Mouse (Mus musculus): ENCODE measurements at regions not wholly inside any gene's neighbourhood (a gene's known extent, or its start where the extent isn't known, plus 50 kb on each side); places are given as distances from the start of the nearest gene placed in this dataset.
A peak's percentile ranks its signal among the peaks of the same experiment; 100 is the strongest.
"Not testable (repeated sequence)": the region's sequence is repeated elsewhere in the genome, so short reads cannot be mapped to it uniquely, and the experiment has no call there.

DNA sequence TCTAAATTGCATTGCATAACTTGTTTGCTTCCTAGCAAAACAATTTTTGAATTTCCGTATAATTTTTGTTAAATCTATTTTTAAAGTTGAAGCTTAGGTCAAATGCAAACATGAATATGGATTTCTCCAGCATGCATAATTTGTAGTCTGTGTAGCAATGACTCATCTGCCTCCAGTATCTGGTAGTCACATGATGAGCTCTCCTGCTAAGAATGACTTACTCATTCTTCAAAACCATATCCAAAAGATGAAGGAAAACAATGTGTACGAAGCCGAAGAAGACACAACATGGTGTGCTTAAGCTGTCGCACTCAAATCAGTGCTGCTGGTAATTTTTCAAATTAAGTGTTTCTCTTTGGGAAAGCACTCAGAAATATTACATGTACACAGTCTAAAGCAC lies 1453.2 kb upstream of the Gje1 start:
- peak; percentile 8 for DNase-seq (ENCODE audit: low read depth)
- no peak for TF ChIP-seq CTCF (IDR thresholded peaks at IDR 0.05; ENCODE audit: borderline replicate concordance, extremely low read depth, insufficient read depth, insufficient read length)
- no peak for TF ChIP-seq POLR2A (IDR thresholded peaks at IDR 0.05; ENCODE audit: borderline replicate concordance, extremely low read depth, insufficient read depth, insufficient read length, poor library complexity, severe bottlenecking)

DNA sequence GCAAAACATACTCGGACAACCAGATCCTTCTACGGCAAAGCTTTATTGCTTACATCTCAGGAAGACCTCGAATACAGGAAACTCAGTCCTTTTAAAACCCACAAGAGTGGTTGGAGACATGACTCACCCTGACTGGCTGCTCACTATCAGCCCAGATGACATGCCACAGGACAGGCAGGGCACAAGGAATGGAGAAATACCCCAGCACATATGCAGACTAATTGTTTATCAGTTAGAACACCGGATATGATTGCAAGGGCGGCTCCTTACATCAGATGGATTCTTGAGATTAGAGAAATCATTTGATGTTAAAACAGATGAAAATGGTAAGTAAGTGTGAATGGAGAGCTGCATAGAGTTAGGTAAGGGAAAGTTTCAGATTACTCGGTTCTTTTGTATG lies 1441.5 kb upstream of the Gje1 start:
- not testable (repeated sequence) for DNase-seq (ENCODE audit: low read depth)

DNA sequence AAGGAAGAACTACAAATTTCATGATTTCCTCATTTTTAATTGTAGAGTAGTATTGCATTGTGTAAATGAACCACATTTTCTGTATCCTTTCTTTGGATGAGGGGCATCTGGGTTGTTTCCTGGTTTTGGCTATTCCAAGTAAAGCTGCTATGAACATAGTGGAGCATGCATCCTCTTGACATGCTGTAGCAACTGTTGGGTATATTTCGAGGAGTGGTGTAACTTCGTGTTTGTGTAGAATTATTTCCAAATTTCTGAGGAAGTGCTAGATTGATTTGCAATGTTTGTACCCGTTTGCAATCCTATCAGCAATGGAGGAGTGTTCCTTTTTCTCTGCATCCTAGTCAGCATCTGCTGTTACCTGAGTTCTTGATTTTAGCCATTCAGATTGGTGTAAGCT lies 1440.4 kb upstream of the Gje1 start:
- TF ChIP-seq POLR2A (IDR thresholded peaks at IDR 0.05; ENCODE audit: borderline replicate concordance, extremely low read depth, insufficient read depth, insufficient read length, poor library complexity, severe bottlenecking) (no peak), CTCF (IDR thresholded peaks at IDR 0.05; ENCODE audit: borderline replicate concordance, extremely low read depth, insufficient read depth, insufficient read length) (no peak)
- DNase-seq (ENCODE audit: low read depth), result no peak

DNA sequence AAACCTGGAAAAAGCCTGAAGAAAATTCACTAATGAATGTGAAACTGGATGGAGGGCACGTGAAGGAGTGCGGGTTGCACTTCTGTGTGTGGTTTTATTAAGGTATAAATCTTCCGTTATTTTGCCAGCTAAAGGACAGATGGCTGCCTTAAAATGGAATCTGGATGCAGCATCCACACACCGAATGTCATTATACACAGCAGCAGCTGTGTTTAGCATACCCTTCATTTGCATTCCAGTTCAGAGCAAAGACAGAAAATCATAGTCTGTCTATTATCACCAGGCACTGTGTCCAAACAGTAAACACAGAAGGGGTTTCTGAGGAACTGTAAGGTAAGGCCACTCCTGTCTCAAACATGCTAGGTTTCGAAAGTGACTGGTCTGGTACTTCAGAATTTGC lies 1438.9 kb upstream of the Gje1 start:
- no peak for TF ChIP-seq CTCF (IDR thresholded peaks at IDR 0.05; ENCODE audit: borderline replicate concordance, extremely low read depth, insufficient read depth, insufficient read length)
- no peak for TF ChIP-seq POLR2A (IDR thresholded peaks at IDR 0.05; ENCODE audit: borderline replicate concordance, extremely low read depth, insufficient read depth, insufficient read length, poor library complexity, severe bottlenecking)
- DNase-seq (ENCODE audit: low read depth), result peak; percentile 72

DNA sequence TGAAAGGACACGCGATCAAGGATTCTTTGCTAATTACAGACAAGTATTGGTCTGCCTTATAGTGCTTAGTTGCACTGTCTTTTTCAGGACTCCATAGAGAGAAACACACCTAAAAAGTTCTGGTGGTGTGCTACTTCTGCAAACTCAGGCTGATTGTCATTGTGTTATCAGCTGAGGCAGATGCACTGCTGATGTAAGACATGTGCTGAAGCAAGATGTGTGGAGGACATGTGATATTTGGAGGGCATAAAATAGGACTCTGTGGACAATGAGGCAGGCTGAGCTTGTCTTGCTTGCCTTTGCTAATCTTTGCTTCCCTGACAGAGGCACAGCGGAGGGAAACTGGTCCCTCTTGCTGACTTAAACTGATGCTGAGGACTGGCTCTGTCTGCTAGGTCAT lies 1431.0 kb upstream of the Gje1 start:
- TF ChIP-seq POLR2A (IDR thresholded peaks at IDR 0.05; ENCODE audit: borderline replicate concordance, extremely low read depth, insufficient read depth, insufficient read length, poor library complexity, severe bottlenecking) (no peak), CTCF (IDR thresholded peaks at IDR 0.05; ENCODE audit: borderline replicate concordance, extremely low read depth, insufficient read depth, insufficient read length) (no peak)
- DNase-seq (ENCODE audit: low read depth), result no peak

DNA sequence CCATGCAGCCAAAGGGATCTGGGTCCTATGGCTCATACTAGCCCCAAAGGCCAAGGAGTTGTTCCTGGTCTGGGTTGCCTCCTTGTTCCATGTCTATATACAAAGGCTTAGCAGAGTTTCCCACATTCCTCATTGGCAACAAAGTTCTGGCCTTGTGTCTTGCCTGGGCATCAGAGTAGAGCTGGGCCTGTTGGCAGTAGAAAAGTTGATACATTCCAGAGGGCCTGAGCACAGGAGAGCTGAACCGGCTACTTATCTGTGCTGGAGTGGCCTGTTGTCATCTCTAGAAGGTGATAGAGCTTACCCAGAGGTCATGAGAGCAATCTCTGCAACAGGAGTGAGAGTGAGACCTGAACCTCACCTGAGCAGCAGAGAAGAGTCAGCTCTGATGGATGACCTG lies 1427.4 kb upstream of the Gje1 start:
- no peak for DNase-seq (ENCODE audit: low read depth)
- TF ChIP-seq POLR2A (IDR thresholded peaks at IDR 0.05; ENCODE audit: borderline replicate concordance, extremely low read depth, insufficient read depth, insufficient read length, poor library complexity, severe bottlenecking), result no peak
- TF ChIP-seq CTCF (IDR thresholded peaks at IDR 0.05; ENCODE audit: borderline replicate concordance, extremely low read depth, insufficient read depth, insufficient read length), result no peak

DNA sequence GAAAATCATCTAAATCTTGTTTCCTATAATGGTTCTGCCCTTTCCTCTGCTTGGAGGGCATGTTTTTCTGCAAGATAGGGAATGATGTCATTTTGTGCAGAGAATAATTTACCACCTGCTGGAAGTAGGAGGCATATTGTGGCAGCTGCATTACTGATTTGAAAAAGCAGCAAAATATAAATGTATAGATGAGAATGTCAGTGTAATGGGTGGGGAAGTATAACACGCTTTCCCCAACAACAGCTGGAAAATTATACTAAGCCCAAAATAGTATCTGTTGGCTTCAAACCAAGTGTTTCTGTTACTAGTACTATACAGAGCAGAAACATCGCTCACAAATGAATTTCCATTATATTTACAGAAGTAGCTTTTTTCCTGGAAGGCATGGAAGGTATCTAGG lies 1405.9 kb upstream of the Gje1 start:
- DNase-seq (ENCODE audit: low read depth), result peak; percentile 73

DNA sequence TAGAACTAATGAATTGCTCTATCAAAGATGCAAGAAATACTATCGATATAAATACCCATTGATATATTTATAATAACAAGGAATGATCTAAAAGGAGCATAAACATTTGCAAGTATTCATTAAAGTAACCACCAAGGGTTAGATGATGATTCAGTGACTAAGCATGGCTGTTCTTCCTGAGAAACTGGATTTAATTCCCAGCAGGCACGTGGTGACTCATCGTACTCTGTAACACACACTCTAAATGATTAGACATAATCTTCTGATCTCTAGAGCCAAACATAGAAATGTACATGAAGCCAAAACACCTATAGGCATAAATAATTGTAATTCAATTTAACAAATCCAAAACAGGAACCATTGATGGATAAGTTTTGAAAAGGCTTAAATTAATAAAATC lies 1370.2 kb upstream of the Gje1 start:
- TF ChIP-seq POLR2A (IDR thresholded peaks at IDR 0.05; ENCODE audit: borderline replicate concordance, extremely low read depth, insufficient read depth, insufficient read length, poor library complexity, severe bottlenecking) (no peak), CTCF (IDR thresholded peaks at IDR 0.05; ENCODE audit: borderline replicate concordance, extremely low read depth, insufficient read depth, insufficient read length) (no peak)
- no peak for DNase-seq (ENCODE audit: low read depth)

More for the DNA sequence above, 1405.9 kb upstream of the Gje1 start:
- TF ChIP-seq POLR2A (IDR thresholded peaks at IDR 0.05; ENCODE audit: borderline replicate concordance, extremely low read depth, insufficient read depth, insufficient read length, poor library complexity, severe bottlenecking) (no peak), CTCF (IDR thresholded peaks at IDR 0.05; ENCODE audit: borderline replicate concordance, extremely low read depth, insufficient read depth, insufficient read length) (no peak)

DNA sequence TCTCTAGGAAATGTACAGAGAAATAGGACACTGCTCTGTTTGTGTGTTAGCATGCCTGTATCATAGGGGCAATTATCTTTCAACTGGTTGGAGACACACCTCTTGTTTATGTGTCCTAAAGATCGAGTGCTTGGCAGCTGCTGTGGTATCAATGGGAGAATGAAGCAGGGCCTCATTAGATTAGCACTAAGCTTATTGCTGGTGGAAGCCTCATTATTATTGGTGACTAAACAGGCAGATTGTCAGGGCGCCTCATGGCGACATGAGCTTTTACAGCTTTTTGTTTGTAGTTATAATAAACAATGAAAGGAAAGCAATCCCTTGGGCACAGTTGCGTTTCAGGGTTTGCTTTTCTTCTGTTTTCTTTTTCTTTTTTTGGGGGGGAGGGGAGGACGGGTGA lies 1335.0 kb upstream of the Gje1 start:
- peak; percentile 93 for DNase-seq (ENCODE audit: low read depth)
- no peak for TF ChIP-seq CTCF (IDR thresholded peaks at IDR 0.05; ENCODE audit: borderline replicate concordance, extremely low read depth, insufficient read depth, insufficient read length)

DNA sequence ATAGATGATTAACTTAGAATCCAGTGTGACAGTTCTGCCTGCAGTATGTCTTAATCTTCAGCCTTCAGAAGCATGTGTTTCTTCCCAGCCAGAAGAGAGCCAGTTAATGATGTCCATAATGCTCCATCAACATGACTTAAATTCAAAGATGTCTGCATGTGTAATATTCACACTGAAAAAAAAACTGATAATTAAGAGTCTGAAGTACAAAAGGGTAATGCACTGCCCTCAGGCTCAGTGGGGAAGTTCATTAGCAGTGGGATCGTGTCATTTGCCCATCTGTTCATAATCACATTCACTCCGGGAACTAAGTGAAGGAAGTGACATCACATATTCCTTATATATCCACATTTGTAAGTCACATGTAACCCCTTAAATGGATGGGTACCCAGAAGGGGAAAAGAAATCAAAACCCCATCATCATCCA lies 1334.5 kb upstream of the Gje1 start:
- TF ChIP-seq CTCF (IDR thresholded peaks at IDR 0.05; ENCODE audit: borderline replicate concordance, extremely low read depth, insufficient read depth, insufficient read length), result no peak
- TF ChIP-seq POLR2A (IDR thresholded peaks at IDR 0.05; ENCODE audit: borderline replicate concordance, extremely low read depth, insufficient read depth, insufficient read length, poor library complexity, severe bottlenecking), result no peak
- peak; percentile 92 for DNase-seq (ENCODE audit: low read depth)

DNA sequence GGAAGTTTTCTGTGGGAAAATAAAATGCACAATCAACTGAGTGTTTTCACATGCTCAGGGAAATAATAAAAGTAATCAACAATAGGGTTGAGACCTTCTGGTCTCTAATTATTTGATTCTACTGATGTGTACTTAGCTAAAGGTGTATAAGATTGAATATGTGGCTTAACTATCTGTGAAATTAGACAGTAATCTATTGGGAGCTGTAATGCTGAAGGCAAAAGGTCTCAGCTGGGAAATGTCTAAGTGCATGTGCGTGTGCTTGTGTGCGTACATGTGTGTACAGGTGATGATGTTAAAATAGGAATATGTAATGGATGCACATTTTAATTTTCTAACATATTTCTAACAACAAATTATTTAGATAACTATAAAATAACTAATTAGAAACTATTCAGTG lies 1318.2 kb upstream of the Gje1 start:
- no peak for DNase-seq (ENCODE audit: low read depth)
- TF ChIP-seq CTCF (IDR thresholded peaks at IDR 0.05; ENCODE audit: borderline replicate concordance, extremely low read depth, insufficient read depth, insufficient read length), result no peak
- TF ChIP-seq POLR2A (IDR thresholded peaks at IDR 0.05; ENCODE audit: borderline replicate concordance, extremely low read depth, insufficient read depth, insufficient read length, poor library complexity, severe bottlenecking), result no peak

DNA sequence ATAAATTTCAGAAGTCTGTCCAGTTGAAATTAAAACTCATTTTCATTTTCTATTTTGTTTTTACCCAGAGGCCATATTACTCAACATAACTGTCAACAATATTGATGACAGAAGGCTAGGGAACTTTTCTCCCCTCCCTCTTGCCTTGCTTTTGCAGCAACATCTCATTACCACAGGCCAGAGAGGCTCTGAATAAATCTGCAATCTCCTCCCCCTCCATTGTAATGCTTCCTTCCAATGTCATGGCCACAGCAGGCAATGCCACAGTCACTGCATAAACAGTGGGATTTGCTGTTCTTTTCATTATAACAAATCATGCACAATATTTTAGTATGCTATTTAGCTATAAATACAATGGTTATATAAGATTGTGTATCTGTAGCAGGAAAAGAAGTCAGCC lies 1315.1 kb upstream of the Gje1 start:
- TF ChIP-seq CTCF (IDR thresholded peaks at IDR 0.05; ENCODE audit: borderline replicate concordance, extremely low read depth, insufficient read depth, insufficient read length), result no peak
- peak; percentile 53 for DNase-seq (ENCODE audit: low read depth)

DNA sequence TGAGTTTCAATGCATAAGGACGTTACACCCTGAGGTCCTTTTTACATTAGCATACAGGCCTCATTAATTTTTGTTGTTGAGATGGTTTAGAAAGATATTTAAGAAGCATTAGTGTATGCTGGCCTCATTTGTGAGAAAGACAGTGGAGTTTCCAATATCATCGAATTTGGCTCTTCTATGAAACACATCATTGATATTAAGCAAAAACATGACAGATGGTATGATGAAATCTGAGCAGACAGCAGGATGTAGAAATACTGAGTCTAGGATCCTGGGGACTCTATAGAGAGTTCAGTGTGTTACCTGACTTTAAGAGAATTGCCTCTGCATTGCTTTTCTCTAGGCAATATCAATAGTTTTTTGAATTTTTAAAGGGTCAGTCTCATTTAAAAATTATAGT lies 1312.8 kb upstream of the Gje1 start:
- peak; percentile 53 for DNase-seq (ENCODE audit: low read depth)
- TF ChIP-seq POLR2A (IDR thresholded peaks at IDR 0.05; ENCODE audit: borderline replicate concordance, extremely low read depth, insufficient read depth, insufficient read length, poor library complexity, severe bottlenecking) (no peak), CTCF (IDR thresholded peaks at IDR 0.05; ENCODE audit: borderline replicate concordance, extremely low read depth, insufficient read depth, insufficient read length) (no peak)

Data from brain, embryonic 14.5 days (tissue).